Mouse (Mus musculus) olfactory bulb, adult 2 months (tissue): ENCODE results near the gene Olfr1054. TPM values are rescaled to one million over a fixed set of nuclear protein-coding genes. Genes with fewer than 3 reads are reported as not detected.
"Not testable (repeated sequence)": the region's sequence is repeated elsewhere in the genome, so short reads cannot be mapped to it uniquely, and the experiment has no call there.

Source experiments
- H3K27ac ChIP-seq: fragments of 200-500 bp; 2 replicates; pipeline ENCODE4 v1.5.1; 2012; ENCODE audit warnings: low read depth, low read length; ENCODE audit not compliant: insufficient read depth
- H3K4me1 ChIP-seq: fragments of 200-500 bp; 2 replicates; pipeline ENCODE4 v1.6.1; 2012; ENCODE audit warnings: low read length; ENCODE audit not compliant: control insufficient read depth, insufficient read depth
- H3K4me3 ChIP-seq: fragments of 200-500 bp; 2 replicates; pipeline ENCODE4 v1.5.1; 2012; ENCODE audit warnings: mild to moderate bottlenecking, low read depth, low read length, moderate library complexity; ENCODE audit not compliant: insufficient read depth
- CTCF ChIP-seq: fragments of 200-500 bp; IDR thresholded peaks from 2 replicates; pipeline ENCODE4 v1.5.1; 2012; ENCODE audit warnings: low read depth, mild to moderate bottlenecking, low read length, moderate library complexity; ENCODE audit not compliant: insufficient read depth
- POLR2A ChIP-seq: fragments of 200-500 bp; IDR thresholded peaks from 2 replicates; pipeline ENCODE4 v1.6.1; 2012; ENCODE audit warnings: mild to moderate bottlenecking, low read depth, low read length, moderate library complexity; ENCODE audit not compliant: insufficient read depth
- WGBS: fragments of 180-500 bp; shearing (Covaris S2); methylation state at CpG from one replicate; pipeline ENCODE4 v1.1.7; 2018; 5-methylcytosine and 5-hydroxymethylcytosine counted together
- polyA plus RNA-seq: library from polyadenylated mRNA; stranded (reverse); fragments of >200 nt; gene quantifications from 2 replicates; pipeline ENCODE4 v1.2.4, GENCODE M21; 2012; ENCODE audit warnings: low replicate concordance; ENCODE audit not compliant: missing spikeins, insufficient read depth, insufficient read length

Gene Olfr1054
- polyA plus RNA-seq, result not detected in 2 replicates

DNA sequence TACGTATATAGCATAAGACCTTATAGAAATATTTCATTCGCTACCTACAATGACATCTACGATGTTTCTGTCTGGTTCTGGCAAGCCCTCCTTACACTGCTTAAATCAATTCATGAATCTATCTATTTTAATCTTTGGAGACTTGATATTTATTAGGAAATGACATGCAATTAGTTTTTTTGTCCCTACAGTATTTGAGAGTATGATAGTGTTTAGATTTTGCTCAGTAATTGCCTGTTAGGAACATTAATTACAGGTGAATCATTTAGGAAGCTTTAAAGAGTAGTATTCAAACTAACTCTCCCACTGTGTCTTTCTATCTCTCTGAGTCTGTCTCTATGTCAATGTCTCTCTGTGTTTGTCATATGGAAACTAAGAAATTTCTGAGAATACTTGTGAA, at the start of gene Olfr1054:
Olfr1054 (minus strand) TSS at position 101 of the 400 bp plus-strand sequence.
- H3K27ac ChIP-seq, result no peak within 1 kb of the TSS
- TF ChIP-seq CTCF (no peak), POLR2A (no peak)
- H3K4me3 ChIP-seq, result no peak within 1 kb of the TSS
- 91% methylated on average over 3 of the region's 3 CpGs for WGBS
- H3K4me1 ChIP-seq, result no peaks in the 10 kb centered on the region

DNA sequence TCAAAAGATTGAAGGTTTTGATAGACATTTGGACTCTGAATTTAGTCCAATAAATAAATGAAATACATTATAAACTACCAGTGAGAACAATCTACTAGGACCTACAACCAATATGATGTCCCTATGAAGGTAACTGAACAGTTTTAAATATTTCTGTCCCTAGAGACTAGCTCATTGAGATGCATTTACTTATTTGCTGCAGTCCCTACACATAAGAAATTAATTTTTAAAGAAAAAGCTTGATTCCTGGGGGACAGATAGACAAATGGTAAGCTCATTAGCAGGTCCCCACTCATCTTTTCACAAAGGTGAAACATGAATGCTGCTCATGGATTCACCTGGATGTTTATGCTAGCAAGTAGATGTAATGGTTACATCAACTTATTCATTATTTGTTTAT, 43.1 kb upstream of the Olfr1054 start, which contains the start of gene Olfr1057:
Olfr1057 (minus strand) TSS at position 101 of the 400 bp plus-strand sequence.
- TF ChIP-seq CTCF, result no peak
- TF ChIP-seq POLR2A, result no peak
- Histone ChIP-seq H3K27ac (no peak within 1 kb of the TSS), H3K4me3 (no peak within 1 kb of the TSS), H3K4me1 (no peaks in the 10 kb centered on the region)

DNA sequence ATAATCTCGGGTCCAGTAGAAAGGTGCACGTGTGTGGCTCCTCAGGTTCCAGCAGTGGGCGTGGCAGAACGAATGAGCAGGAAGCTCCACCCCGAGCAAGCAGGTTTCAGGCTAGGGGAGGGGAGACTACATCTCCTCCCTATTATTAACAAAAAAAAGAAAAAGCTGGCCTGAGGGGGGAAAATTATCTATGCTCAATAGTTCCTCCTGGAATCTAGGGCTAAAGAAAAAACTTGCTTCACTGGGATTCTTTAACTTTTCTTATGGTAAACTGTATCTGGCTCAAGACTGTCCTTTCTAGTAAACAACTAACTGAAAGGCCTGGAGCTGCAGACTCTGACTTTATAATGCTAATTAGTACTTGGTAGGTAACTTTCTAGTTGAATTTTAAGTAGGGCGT, 31.1 kb upstream of the Olfr1054 start:
- not testable (repeated sequence) for H3K27ac ChIP-seq, H3K4me1 ChIP-seq
- no CpG with 5 or more reads among the region's 6 CpGs for WGBS

DNA sequence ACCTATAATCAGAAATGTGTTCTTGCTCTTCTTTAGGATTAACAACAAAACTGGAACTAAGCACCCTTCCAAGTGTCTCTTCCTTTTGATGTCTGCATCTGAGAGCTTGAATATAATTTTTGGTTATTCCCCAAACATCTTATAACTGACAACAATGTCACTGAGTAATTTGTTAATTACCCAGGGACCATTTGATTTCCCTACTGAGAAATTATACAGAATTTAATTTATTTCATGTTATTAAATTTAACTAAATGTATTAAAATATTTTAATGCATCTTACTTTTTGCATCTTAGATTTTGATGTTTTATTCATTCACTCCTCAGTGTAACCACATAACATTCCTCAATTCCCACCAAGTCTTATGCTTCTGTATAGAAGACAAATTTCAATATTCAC, 27.1 kb upstream of the Olfr1054 start, which contains the start of gene Olfr1056:
Olfr1056 (minus strand) TSS at position 101 of the 400 bp plus-strand sequence.
- Histone ChIP-seq H3K4me3 (no peak within 1 kb of the TSS), H3K4me1 (no peaks in the 10 kb centered on the region), H3K27ac (no peak within 1 kb of the TSS)
- no peak for TF ChIP-seq CTCF
- no peak for TF ChIP-seq POLR2A

More for the DNA sequence above, 31.1 kb upstream of the Olfr1054 start:
- H3K4me3 ChIP-seq, result not testable (repeated sequence)

DNA sequence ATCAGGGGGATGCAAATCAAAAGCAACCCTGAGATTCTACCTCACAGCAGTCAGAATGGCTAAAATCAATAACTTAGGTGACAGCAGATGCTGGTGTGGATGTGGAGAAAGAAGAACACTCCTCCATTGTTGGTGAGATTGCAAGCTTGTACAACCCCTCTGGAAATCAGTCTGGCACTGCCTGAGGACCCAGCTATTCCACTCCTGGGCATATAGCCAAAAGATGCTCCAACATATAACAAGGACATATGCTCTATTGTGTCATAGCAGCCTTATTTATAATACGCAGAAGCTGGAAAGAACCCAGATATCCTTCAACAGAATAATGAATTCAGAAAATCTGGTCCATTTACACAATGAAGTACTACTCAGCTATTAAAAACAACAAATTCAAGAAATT, 16.5 kb upstream of the Olfr1054 start:
- H3K4me1 ChIP-seq, H3K27ac ChIP-seq, H3K4me3 ChIP-seq: not testable (repeated sequence)
- WGBS, result 76% methylated on average over 1 of the region's 1 CpGs

DNA sequence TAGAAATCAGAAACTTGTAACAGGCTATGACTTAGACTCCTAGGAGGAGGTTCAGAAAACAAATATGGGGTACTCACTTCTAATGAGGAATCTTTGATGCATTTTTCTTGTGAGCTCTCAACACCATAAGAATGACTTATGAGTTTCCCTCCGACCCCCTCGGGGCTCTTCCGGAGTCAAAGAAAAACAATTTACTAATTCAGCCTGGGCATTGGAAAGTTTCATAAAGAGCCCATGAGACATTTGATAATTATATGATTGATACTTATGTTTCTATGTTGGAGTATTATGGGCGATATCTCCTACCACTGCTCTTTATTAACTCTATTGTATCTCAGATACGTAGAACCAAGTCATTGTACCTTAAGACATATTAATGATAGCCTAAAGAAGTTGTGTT, 15.0 kb upstream of the Olfr1054 start, which contains the start of gene Olfr1055:
Olfr1055 (minus strand) TSS at position 101 of the 400 bp plus-strand sequence.
- no peak within 1 kb of the TSS for H3K4me3 ChIP-seq
- WGBS, result 94% methylated on average over 5 of the region's 5 CpGs
- TF ChIP-seq POLR2A, result no peak
- no peak for TF ChIP-seq CTCF

DNA sequence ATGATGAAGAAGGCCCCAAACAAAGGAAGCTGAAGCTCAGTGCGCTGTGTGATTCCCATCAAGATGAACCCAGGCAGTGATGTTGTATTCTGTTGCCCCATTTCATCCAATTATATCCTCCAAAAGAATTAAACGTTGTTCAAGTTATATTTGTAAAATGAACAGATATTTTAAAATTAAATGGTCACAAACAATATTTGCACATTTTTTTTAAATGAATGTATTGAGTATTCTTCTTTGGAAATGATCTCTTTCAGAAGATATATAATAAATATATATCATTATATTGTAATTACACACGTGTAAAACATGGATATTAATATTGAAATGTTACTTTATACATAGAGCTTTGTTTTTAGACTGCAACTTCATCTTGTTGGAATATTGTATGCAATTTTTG, 20.0 kb downstream of the Olfr1054 start, which contains the start of gene Olfr1053:
Olfr1053 (minus strand) TSS at position 101 of the 400 bp plus-strand sequence.
- WGBS, result 64% methylated on average over 3 of the region's 3 CpGs
- no peak within 1 kb of the TSS for H3K4me3 ChIP-seq
- H3K4me1 ChIP-seq, result no peaks in the 10 kb centered on the region
- no peak for TF ChIP-seq POLR2A
- H3K27ac ChIP-seq, result no peak within 1 kb of the TSS

More for the DNA sequence above, 15.0 kb upstream of the Olfr1054 start, which contains the start of gene Olfr1055:
- no peaks in the 10 kb centered on the region for H3K4me1 ChIP-seq
- H3K27ac ChIP-seq, result no peak within 1 kb of the TSS

DNA sequence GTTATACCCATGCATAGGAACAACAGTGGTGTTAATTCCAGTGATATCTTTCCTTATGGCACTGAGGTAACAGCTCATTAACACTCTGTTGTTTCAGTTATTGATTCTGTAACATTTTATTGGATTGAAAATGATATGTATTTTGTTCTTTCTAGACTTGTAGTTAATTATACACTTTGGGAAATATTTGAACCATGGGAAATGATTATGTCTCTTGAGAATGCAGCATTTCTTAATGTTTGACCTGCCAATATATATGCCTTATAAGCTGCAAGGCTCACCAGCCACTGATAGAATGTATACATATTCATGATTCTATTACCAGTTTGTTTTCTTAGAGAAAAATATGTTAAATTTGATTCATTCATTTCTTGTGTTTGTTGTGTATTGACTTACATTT, 43.1 kb downstream of the Olfr1054 start, which contains the start of gene Olfr1052:
Olfr1052 (plus strand) TSS at position 301 of the 400 bp plus-strand sequence.
- no peak for TF ChIP-seq POLR2A
- no peak for TF ChIP-seq CTCF
- Histone ChIP-seq H3K4me1 (no peaks in the 10 kb centered on the region), H3K4me3 (no peak within 1 kb of the TSS), H3K27ac (no peak within 1 kb of the TSS)

Other genes with a start within 250 kb of the Olfr1054 start
- not detected in 2 replicates for gene Olfr1037, start 248.0 kb downstream of the Olfr1054 start, polyA plus RNA-seq
- gene Olfr1039, start 199.5 kb downstream of the Olfr1054 start, polyA plus RNA-seq, result not detected in 2 replicates
- not detected in 2 replicates for gene Olfr1040, start 188.7 kb downstream of the Olfr1054 start, polyA plus RNA-seq
- not detected in 2 replicates for gene Olfr1042, start 173.6 kb downstream of the Olfr1054 start, polyA plus RNA-seq
- not detected in 2 replicates for gene Olfr1043, start 167.9 kb downstream of the Olfr1054 start, polyA plus RNA-seq
- not detected in 2 replicates for gene Olfr1044, start 157.6 kb downstream of the Olfr1054 start, polyA plus RNA-seq
- not detected in 2 replicates for gene Olfr52, start 149.8 kb downstream of the Olfr1054 start, polyA plus RNA-seq
- not detected in 2 replicates for gene Olfr1045, start 132.4 kb downstream of the Olfr1054 start, polyA plus RNA-seq
- gene Olfr1046, start 116.1 kb downstream of the Olfr1054 start, polyA plus RNA-seq, result not detected in 2 replicates
- not detected in 2 replicates for gene Olfr1047, start 104.0 kb downstream of the Olfr1054 start, polyA plus RNA-seq
- not detected in 2 replicates for gene Olfr1048, start 95.1 kb downstream of the Olfr1054 start, polyA plus RNA-seq
- not detected in 2 replicates for gene Olfr1049, start 77.1 kb downstream of the Olfr1054 start, polyA plus RNA-seq
- gene Olfr1051, start 56.3 kb downstream of the Olfr1054 start, polyA plus RNA-seq, result not detected in 2 replicates
- gene Olfr1052, start 43.0 kb downstream of the Olfr1054 start, polyA plus RNA-seq, result not detected in 2 replicates
- gene Olfr1053, start 20.1 kb downstream of the Olfr1054 start, polyA plus RNA-seq, result not detected in 2 replicates
- not detected in 2 replicates for gene Olfr1055, start 14.9 kb upstream of the Olfr1054 start, polyA plus RNA-seq
- gene Olfr1056, start 27.0 kb upstream of the Olfr1054 start, polyA plus RNA-seq, result not detected in 2 replicates
- not detected in 2 replicates for gene Olfr1057, start 43.0 kb upstream of the Olfr1054 start, polyA plus RNA-seq
- not detected in 2 replicates for gene Olfr1058, start 53.1 kb upstream of the Olfr1054 start, polyA plus RNA-seq
- not detected in 2 replicates for gene Olfr1061, start 78.6 kb upstream of the Olfr1054 start, polyA plus RNA-seq
- gene Olfr1062, start 91.3 kb upstream of the Olfr1054 start, polyA plus RNA-seq, result not detected in 2 replicates
- not detected in 2 replicates for gene Olfr1065, start 115.2 kb upstream of the Olfr1054 start, polyA plus RNA-seq
- not detected in 2 replicates for gene Olfr1066, start 120.8 kb upstream of the Olfr1054 start, polyA plus RNA-seq
- not detected in 2 replicates for gene Olfr228, start 152.0 kb upstream of the Olfr1054 start, polyA plus RNA-seq
- gene Olfr1076, start 173.0 kb upstream of the Olfr1054 start, polyA plus RNA-seq, result not detected in 2 replicates
- not detected in 2 replicates for gene Olfr1079, start 207.0 kb upstream of the Olfr1054 start, polyA plus RNA-seq
- gene Olfr1080, start 222.8 kb upstream of the Olfr1054 start, polyA plus RNA-seq, result not detected in 2 replicates